Mouse (Mus musculus) kidney, embryonic 15.5 days (tissue): ENCODE results near the gene 4933415A04Rik. TPM values are rescaled to one million over a fixed set of nuclear protein-coding genes. Genes with fewer than 3 reads are reported as not detected.
A peak's percentile ranks its signal among the peaks of the same experiment; 100 is the strongest.

ENCODE experiments used
- ATAC-seq: fragments of 200-750 bp; cut with Nextera tagmentation; replicated peaks from 2 replicates; pipeline ENCODE4 v1.8.0; 2017; ENCODE audit warnings: moderate TSS enrichment; ENCODE audit not compliant: low FRiP score
- H3K27ac ChIP-seq: fragments of 300-500 bp; sonication (generic); 2 replicates; pipeline ENCODE4 v1.5.1; 2015; ENCODE audit warnings: mild to moderate bottlenecking, inconsistent platforms
- H3K27me3 ChIP-seq: fragments of 300-500 bp; sonication (generic); 2 replicates; pipeline ENCODE4 v1.6.1; 2015; ENCODE audit warnings: inconsistent platforms
- H3K36me3 ChIP-seq: fragments of 300-500 bp; sonication (generic); 2 replicates; pipeline ENCODE4 v1.6.1; 2015; ENCODE audit warnings: inconsistent platforms
- H3K4me1 ChIP-seq: fragments of 300-500 bp; sonication (generic); 2 replicates; pipeline ENCODE4 v1.6.1; 2015; ENCODE audit warnings: inconsistent platforms
- H3K4me2 ChIP-seq: fragments of 300-500 bp; sonication (generic); 2 replicates; pipeline ENCODE4 v1.6.1; 2015; ENCODE audit warnings: moderate library complexity, mild to moderate bottlenecking, inconsistent platforms
- H3K4me3 ChIP-seq: fragments of 300-500 bp; sonication (generic); replicated peaks from 2 replicates; pipeline ENCODE4 v1.5.1; 2015; ENCODE audit warnings: mild to moderate bottlenecking, inconsistent platforms
- H3K9ac ChIP-seq: fragments of 300-500 bp; sonication (generic); 2 replicates; pipeline ENCODE4 v1.6.1; 2015; ENCODE audit warnings: mild to moderate bottlenecking, inconsistent platforms
- H3K9me3 ChIP-seq: fragments of 300-500 bp; sonication (generic); replicated peaks from 2 replicates; pipeline ENCODE4 v1.6.1; 2016; ENCODE audit warnings: inconsistent platforms
- WGBS: fragments of 180-500 bp; shearing (Covaris S2); methylation state at CpG from one replicate; pipeline ENCODE4 v1.1.7; 2015; ENCODE audit warnings: mixed read lengths; 5-methylcytosine and 5-hydroxymethylcytosine counted together
- polyA plus RNA-seq: library from polyadenylated mRNA; unstranded; fragments of >200 nt; fragmentation: Nextera tagmentation; extraction: Ambion mirVana; gene quantifications from 2 replicates; pipeline ENCODE4 v1.2.1, GENCODE M21; 2015

4933415A04Rik gene
- polyA plus RNA-seq: 7.0 and 8.2 TPM in 2 replicates

GRCm38 (mm10) chr11:43586324-43587090 lies at the start of gene 4933415A04Rik:
Gene 4933415A04Rik (plus strand): TSS chr11:43587040.
- Histone ChIP-seq H3K27ac (0 out of 2 replicates have a peak within 1 kb of the TSS, but pooled peaks have one; percentile 28), H3K36me3 (peaks cover 73% of the 10 kb centered on the region), H3K9ac (no peak within 1 kb of the TSS), H3K27me3 (no peaks in the 10 kb centered on the region), H3K4me3 (no peak within 1 kb of the TSS), H3K4me2 (no peak within 1 kb of the TSS), H3K9me3 (no peaks in the 10 kb centered on the region), H3K4me1 (peaks cover 5% of the 10 kb centered on the region)
- 0 out of 2 replicates have a peak, but pooled peaks have one; percentile 59 for ATAC-seq
- 72% methylated on average over 7 of the region's 7 CpGs for WGBS

DNA sequence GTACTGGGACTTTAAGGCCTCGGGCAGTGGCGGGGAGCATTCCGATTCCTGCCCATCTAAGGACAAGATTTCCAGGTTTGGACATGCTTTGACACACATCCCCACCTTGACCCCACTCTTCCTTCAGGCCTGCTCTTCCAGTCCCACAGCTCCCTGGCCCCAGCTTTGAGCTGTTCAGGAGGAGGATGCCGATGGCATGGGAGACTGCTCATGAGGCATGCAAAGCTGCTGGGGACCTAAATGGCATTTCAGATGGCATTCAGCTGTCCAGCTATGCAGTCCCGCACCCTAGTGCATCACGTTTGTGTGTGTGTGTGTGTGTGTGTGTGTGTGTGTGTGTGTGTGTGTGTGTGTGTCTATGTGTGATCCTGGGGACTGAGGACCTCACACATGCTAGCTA lies 49.8 kb upstream of the 4933415A04Rik start:
- H3K36me3 ChIP-seq: peaks cover 60% of the 10 kb centered on the region
- H3K27me3 ChIP-seq: no peaks in the 10 kb centered on the region
- no peak overlapping the region for H3K9ac ChIP-seq
- peak; percentile 75 for ATAC-seq
- no peaks in the 10 kb centered on the region for H3K9me3 ChIP-seq
- 52% methylated on average over 6 of the region's 6 CpGs for WGBS
- H3K4me1 ChIP-seq: peaks cover 64% of the 10 kb centered on the region
- H3K27ac ChIP-seq: peak overlapping the region; percentile 70
- H3K4me3 ChIP-seq: no peak overlapping the region
- H3K4me2 ChIP-seq: no peak overlapping the region

- peak; percentile 79 for ATAC-seq
- no peak overlapping the region for H3K4me3 ChIP-seq
- no peak overlapping the region for H3K4me2 ChIP-seq
- H3K36me3 ChIP-seq: peaks cover 50% of the 10 kb centered on the region
- peak overlapping the region; percentile 42; the same call in 1 of the 2 replicates for H3K27ac ChIP-seq
- no peaks in the 10 kb centered on the region for H3K27me3 ChIP-seq
- no peak overlapping the region for H3K9ac ChIP-seq
- peaks cover 55% of the 10 kb centered on the region for H3K4me1 ChIP-seq
- 25% methylated on average over 6 of the region's 6 CpGs for WGBS
- no peaks in the 10 kb centered on the region for H3K9me3 ChIP-seq
These were observed 47.0 kb upstream of the 4933415A04Rik start for GRCm38 (mm10) chr11:43539863-43540262.

GRCm38 (mm10) chr11:43543711-43544466 lies 43.0 kb upstream of the 4933415A04Rik start:
- 86% methylated on average over 15 of the region's 15 CpGs for WGBS
- no peak overlapping the region for H3K27ac ChIP-seq
- no peak for ATAC-seq

GRCm38 (mm10) chr11:43544819-43545218 lies 42.0 kb upstream of the 4933415A04Rik start:
- no peaks in the 10 kb centered on the region for H3K9me3 ChIP-seq
- 83% methylated on average over 7 of the region's 7 CpGs for WGBS
- H3K27ac ChIP-seq: no peak overlapping the region
- no peak overlapping the region for H3K4me3 ChIP-seq
- no peak for ATAC-seq
- H3K4me2 ChIP-seq: no peak overlapping the region
- H3K9ac ChIP-seq: no peak overlapping the region
- peaks cover 29% of the 10 kb centered on the region; the same call in 1 of the 2 replicates for H3K36me3 ChIP-seq
- H3K27me3 ChIP-seq: no peaks in the 10 kb centered on the region
- H3K4me1 ChIP-seq: peaks cover 55% of the 10 kb centered on the region

More at GRCm38 (mm10) chr11:43543711-43544466, 43.0 kb upstream of the 4933415A04Rik start:
- Histone ChIP-seq H3K9me3 (no peaks in the 10 kb centered on the region), H3K4me3 (no peak overlapping the region), H3K9ac (no peak overlapping the region), H3K4me1 (peaks cover 55% of the 10 kb centered on the region), H3K4me2 (no peak overlapping the region), H3K27me3 (no peaks in the 10 kb centered on the region), H3K36me3 (peaks cover 30% of the 10 kb centered on the region; the same call in 1 of the 2 replicates)

DNA sequence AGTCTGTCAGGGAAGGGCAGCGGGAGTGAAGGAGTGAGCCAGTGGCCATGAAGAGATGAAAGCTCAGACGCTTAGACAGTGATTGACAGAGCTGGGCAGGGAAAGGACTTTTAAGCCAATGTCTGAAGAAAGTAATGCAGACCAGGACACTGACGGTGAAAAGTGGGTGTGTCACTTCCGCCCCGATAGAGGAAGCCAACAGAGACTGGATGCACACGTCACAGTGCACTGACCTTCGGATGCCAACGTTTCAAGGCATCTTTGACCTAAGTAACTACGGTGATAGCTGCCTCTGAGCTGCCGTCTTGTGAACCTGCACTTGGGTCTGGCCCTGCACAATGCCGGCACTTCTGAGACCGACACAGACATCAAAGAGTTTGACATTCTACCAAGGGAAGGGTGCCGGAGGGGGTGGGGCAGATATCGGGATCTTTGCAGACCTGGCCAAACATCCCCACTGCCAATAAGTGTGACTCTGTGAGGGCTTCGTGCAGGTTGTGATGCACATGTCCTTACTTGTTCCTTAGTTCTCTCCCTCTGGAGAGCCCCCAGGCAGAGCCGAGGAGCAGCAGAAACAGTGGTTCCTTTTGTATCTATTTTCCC lies 40.9 kb upstream of the 4933415A04Rik start:
- no peak overlapping the region for H3K4me3 ChIP-seq
- H3K36me3 ChIP-seq: peaks cover 29% of the 10 kb centered on the region; the same call in 1 of the 2 replicates
- WGBS: 65% methylated on average over 16 of the region's 16 CpGs

GRCm38 (mm10) chr11:43546678-43547077 lies 40.2 kb upstream of the 4933415A04Rik start:
- no peak for ATAC-seq
- Histone ChIP-seq H3K27ac (0 out of 2 replicates have a peak overlapping the region, but pooled peaks have one; percentile 41), H3K4me1 (peaks cover 61% of the 10 kb centered on the region), H3K9me3 (no peaks in the 10 kb centered on the region), H3K4me3 (no peak overlapping the region), H3K9ac (no peak overlapping the region), H3K4me2 (no peak overlapping the region), H3K27me3 (no peaks in the 10 kb centered on the region), H3K36me3 (peaks cover 26% of the 10 kb centered on the region; the same call in 1 of the 2 replicates)
- WGBS: 63% methylated on average over 4 of the region's 4 CpGs

More for the DNA sequence above, 40.9 kb upstream of the 4933415A04Rik start:
- Histone ChIP-seq H3K9ac (no peak overlapping the region), H3K4me1 (peaks cover 56% of the 10 kb centered on the region), H3K27ac (no peak overlapping the region), H3K4me2 (no peak overlapping the region), H3K27me3 (no peaks in the 10 kb centered on the region), H3K9me3 (no peaks in the 10 kb centered on the region)
- 0 out of 2 replicates have a peak, but pooled peaks have one; percentile 23 for ATAC-seq

- Histone ChIP-seq H3K4me3 (no peak overlapping the region), H3K4me1 (peaks cover 62% of the 10 kb centered on the region), H3K36me3 (peaks cover 20% of the 10 kb centered on the region; the same call in 1 of the 2 replicates), H3K9ac (0 out of 2 replicates have a peak overlapping the region, but pooled peaks have one; percentile 17), H3K4me2 (no peak overlapping the region), H3K9me3 (no peaks in the 10 kb centered on the region), H3K27me3 (no peaks in the 10 kb centered on the region), H3K27ac (peak overlapping the region; percentile 76)
- peak; percentile 62 for ATAC-seq
- 22% methylated on average over 7 of the region's 7 CpGs for WGBS
These were observed 38.7 kb upstream of the 4933415A04Rik start for GRCm38 (mm10) chr11:43548148-43548547.

DNA sequence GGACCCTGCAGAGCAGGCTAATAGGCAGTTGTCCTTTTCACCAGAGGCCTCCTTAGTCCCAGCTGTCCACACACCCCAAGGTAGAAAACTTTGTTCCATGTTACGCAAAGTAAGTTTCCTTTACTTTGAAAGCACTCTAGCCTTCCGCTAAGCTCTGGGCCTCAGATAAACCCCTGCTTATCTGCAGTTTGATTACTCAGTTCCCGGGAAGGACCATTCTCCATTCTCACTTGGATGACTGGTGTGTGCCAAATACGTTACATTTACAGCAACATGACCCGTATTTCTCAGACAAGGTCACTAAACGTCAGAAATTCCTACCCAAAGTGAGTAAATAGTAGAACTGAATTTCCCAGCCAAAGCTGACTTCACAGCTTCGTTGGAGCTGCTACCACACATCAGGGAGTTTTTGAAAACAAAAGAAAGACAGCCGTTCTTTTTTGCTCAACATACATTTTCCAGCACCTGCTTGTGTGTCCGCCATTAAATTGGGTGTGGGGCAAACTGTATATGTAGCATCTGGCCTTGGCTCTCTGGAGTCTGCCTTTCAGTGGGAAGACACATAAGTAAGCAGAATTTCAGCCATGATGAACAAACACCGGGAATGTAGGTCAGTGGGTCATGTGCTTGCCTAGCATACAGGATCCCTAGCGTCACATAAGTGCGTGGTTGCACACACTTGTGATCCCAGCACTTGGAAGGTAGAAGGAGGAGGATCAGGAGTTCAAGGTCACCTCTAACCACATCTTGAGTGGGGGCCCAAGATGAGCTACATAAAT lies 38.0 kb upstream of the 4933415A04Rik start:
- WGBS: 58% methylated on average over 12 of the region's 12 CpGs
- Histone ChIP-seq H3K4me1 (peaks cover 60% of the 10 kb centered on the region), H3K9ac (no peak overlapping the region), H3K9me3 (no peaks in the 10 kb centered on the region), H3K4me3 (no peak overlapping the region), H3K27ac (peak overlapping the region; percentile 76), H3K4me2 (no peak overlapping the region), H3K36me3 (peaks cover 14% of the 10 kb centered on the region; the same call in 1 of the 2 replicates), H3K27me3 (no peaks in the 10 kb centered on the region)
- ATAC-seq: peak; percentile 2; the same call in 1 of the 2 replicates

DNA sequence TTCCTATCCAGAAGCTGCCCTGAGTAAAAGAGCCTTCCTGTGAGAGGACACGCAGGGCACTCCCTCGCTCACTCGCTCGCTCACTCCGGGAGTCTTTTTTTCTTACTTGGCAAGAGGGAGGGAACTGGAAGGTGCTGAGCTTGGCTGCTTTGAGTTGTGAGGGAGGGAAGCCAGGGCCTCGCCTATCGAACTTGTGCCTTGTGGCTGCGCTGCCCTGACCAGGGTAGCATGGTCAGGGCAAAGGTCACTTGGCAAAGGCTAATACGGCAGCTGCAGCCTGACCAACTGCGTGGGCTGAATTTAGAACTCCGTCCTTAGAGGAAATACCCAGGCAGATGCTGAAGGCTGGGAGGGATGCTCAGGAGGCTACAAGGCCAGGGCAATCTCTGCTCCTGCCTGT lies 37.1 kb upstream of the 4933415A04Rik start:
- WGBS: 28% methylated on average over 11 of the region's 11 CpGs

DNA sequence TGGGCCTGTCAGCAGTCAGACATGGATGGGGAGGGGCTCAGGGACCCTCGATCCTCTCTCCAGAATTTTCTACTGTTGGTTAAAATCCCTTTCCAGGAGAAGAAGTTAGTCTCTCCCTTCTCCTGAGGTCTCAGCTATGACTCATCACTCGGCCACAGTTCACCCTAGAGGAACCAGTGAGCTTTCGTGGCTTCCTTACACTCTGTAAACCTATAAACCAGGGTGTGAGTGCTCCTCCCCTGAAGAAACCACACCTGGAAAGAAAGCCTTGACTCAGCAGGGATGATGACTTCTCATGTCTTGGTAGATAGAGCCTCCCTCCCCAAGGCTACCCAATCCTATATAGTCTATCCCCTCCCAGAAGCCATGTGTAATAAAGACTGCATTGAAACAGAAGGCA lies 35.1 kb upstream of the 4933415A04Rik start:
- H3K4me2 ChIP-seq: no peak overlapping the region
- H3K4me3 ChIP-seq: no peak overlapping the region
- H3K4me1 ChIP-seq: peaks cover 56% of the 10 kb centered on the region
- H3K9me3 ChIP-seq: no peaks in the 10 kb centered on the region
- no peak for ATAC-seq
- H3K27me3 ChIP-seq: no peaks in the 10 kb centered on the region
- 65% methylated on average over 3 of the region's 3 CpGs for whole genome bisulfite sequencing
- 0 out of 2 replicates have a peak overlapping the region, but pooled peaks have one; percentile 6 for H3K27ac ChIP-seq
- peaks cover 12% of the 10 kb centered on the region for H3K36me3 ChIP-seq
- H3K9ac ChIP-seq: no peak overlapping the region

More for the DNA sequence above, 37.1 kb upstream of the 4933415A04Rik start:
- ATAC-seq: peak; percentile 41
- H3K27ac ChIP-seq: peak overlapping the region; percentile 76
- peaks cover 64% of the 10 kb centered on the region for H3K4me1 ChIP-seq
- no peak overlapping the region for H3K4me3 ChIP-seq
- H3K9ac ChIP-seq: no peak overlapping the region
- H3K36me3 ChIP-seq: peaks cover 9% of the 10 kb centered on the region; the same call in 1 of the 2 replicates
- H3K9me3 ChIP-seq: no peaks in the 10 kb centered on the region
- H3K4me2 ChIP-seq: no peak overlapping the region
- H3K27me3 ChIP-seq: no peaks in the 10 kb centered on the region
